In genomic region chr11:50319343-50319742, GRCm38 (mm10) we compare ENCODE assay signal across 1 mouse cellular context.
TF ChIP-seq lines count a peak whose summit lies in the region.

No protein-coding gene starts in this region.

TF ChIP-seq in MEL, 35 proteins besides CTCF, POLR2A, EP300 and RAD21:
- peak; percentile 30 for TF ChIP-seq SMC3 (IDR thresholded peaks at IDR 0.05; ENCODE audit: low read depth, low read length)
- peak; percentile 23; the same call in 1 of the 2 replicates for TF ChIP-seq ZNF384 (IDR thresholded peaks at IDR 0.05; ENCODE audit: low read depth, low read length)
- TF ChIP-seq POLR2AphosphoS2 (IDR thresholded peaks at IDR 0.05; ENCODE audit: low read length): 0 out of 2 replicates have a peak, but pooled peaks have one; percentile 18
- TF ChIP-seq MXI1 (IDR thresholded peaks at IDR 0.05; ENCODE audit: low read depth, low read length): peak; percentile 43; the same call in 1 of the 2 replicates
